Mouse (Mus musculus) c-Kit-negative CD71-positive TER-119-positive erythroid progenitor cells, embryonic 14.5 days (primary cell): ENCODE measurements at regions not wholly inside any gene's neighbourhood (a gene's known extent, or its start where the extent isn't known, plus 50 kb on each side); places are given as distances from the start of the nearest gene placed in this dataset.
A peak's percentile ranks its signal among the peaks of the same experiment; 100 is the strongest.
"Not testable (repeated sequence)": the region's sequence is repeated elsewhere in the genome, so short reads cannot be mapped to it uniquely, and the experiment has no call there.

ENCODE experiments used
- DNase-seq: peaks from one replicate; pipeline ENCODE4 v3.0.0-alpha.2; 2013; ENCODE audit warnings: low read depth, low spot score

DNA sequence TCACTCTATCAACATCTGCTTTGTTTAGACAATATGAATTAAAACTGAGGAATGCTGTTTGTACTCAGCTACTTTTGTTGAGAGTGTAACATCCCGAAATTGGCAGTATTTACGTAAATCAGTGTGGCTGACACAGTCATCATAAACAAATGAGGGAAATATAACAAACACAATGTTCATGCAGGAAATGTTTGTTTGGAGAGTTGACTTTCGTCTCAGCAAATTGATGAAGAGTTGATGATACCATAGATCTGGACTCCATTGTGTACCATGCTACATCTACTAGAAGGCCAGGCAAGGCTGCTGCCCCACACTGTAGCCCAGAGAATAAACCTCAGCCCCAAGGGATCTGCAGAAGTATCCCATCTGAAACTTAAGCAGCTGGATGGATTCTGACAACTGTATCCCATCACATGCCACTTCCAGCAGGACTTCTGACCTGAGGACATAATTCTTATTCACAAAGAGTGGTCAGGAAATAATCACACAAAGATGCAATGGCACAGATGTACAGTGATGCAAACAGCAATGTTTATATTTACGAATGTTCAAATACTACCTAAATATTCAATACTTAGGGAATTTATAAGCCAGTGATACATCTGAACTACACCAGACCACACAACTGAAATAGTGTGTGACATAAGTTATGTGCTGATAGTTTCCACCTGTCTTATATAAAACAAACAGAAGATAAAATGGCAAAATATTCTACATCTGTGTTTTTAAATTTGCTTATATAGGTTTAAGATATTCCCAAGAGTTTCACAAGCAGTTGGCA lies 51.3 kb downstream of the Gm21897 start:
- no peak for DNase-seq

DNA sequence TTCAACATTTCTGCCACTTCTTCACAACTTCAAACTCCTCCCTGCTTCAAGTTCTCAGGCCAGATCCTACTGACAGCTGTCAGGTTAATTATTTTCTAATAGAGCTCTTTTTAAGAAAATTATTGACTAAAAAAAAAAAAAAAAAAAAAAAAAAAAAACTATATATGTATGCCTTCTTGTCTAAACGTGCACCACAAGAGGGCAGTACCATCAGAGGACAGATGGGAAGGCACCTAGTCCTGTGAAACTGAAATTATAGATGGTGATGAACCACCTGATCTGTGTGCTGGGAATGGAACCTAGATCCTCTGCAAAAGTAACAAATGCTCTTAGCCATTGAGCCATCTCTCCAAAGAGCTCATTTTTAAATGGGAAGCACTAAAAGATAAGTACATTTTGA lies 55.6 kb downstream of the Gm21897 start:
- DNase-seq = no peak

DNA sequence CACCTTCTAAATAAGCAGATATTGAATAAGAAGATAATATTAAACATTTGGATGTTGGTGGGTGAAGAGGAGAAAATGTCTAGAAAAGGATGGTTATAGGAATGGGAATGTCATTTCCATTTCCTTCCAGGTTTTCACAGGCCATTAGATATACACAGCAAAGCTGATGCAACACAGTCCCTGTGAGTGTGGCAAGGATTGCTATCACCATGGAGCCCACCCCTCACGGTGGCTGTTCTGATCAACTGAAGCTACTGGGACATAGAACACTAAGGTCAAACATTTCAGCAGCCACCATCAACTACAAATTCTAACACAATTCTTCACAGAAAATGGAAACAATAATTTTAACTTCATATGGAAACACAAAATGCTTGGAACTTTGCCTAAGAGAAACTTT lies 56.7 kb downstream of the Gm21897 start:
- DNase-seq = no peak

DNA sequence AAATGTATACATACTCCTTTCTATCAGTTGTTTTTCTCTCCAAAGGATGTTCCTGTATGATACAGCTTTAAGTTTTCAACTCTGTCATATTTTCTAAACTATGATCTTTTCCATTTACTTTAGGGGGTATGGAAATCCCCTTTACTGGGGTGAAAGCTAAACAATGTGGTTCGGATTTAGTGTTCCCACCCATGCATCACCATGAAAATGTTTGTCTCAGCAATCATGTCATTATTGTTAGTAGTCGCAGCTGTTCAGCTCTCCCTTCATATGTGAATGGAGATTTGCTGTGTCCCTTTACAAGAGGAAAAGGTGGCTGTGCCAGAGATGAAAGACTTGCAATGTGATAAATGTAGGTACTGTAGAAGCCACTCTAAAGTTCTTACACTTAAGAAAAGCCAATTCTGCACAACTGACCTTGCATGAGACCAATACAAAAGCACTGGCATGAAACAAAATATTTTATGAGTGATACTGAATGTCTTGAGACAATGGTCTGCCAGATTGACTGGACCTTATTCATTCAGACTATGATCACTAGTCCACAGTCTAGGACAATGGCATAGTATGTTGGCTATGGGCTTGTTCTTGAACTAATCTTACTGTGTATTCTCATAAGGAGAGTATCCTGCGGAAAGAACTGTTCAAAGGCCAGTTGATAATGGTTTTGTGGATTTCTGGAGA lies 68.4 kb downstream of the Gm21897 start:
- DNase-seq = no peak

DNA sequence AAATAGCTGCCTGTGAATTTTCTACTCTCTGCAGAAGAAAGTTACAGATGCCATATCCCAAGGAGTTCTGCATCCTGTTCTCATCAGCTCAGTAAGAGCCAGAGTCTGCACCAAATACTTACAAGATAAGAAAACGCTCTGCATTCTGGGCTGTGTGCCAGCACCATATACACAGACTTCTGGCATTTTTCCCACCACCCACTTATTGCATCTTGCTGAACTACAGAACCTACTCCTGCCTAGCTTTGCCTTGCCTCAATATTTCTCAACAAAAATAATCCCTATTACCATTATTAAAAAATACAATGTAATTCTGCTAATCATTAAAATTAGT lies 69.0 kb downstream of the Gm21897 start:
- no peak for DNase-seq

DNA sequence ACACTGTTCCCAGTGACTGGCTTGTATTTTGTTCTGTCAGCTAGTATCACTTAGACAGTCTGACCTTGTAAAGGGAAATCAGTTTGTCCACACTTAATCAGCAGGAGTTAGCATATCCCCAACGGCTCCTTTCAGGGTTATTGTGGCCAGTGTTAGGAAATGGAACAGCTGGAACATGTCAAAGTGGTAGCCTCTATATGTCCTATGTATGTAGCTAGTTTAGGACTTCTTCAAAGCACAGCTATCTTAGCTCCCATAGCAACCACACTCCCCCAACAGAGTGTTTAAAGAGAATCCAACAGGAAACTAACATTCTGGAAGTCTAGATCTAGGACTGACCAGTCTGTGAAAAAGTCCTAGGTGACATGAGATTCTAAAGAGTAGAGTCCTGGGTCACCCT lies 72.6 kb downstream of the Gm21897 start:
- DNase-seq = no peak

DNA sequence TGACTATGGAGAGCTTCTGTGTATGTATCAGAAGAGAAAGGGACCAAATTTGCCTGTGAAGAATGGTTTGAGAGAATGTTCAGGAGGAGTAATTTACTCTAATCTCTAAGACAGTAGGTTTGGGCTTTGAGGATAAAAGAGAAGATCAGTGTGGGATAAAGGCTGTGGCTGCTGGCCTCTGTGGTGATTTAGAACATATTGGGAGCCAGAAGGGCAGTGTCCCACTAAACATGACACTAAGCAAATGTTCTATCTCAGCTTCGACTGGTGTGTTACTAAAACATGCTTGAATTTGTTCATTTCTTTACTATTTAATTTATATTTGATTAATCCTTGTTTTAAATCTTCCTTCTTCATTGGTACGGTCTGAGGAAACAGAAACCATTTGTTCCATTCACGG lies 113.1 kb downstream of the Gm21897 start:
- DNase-seq = no peak

DNA sequence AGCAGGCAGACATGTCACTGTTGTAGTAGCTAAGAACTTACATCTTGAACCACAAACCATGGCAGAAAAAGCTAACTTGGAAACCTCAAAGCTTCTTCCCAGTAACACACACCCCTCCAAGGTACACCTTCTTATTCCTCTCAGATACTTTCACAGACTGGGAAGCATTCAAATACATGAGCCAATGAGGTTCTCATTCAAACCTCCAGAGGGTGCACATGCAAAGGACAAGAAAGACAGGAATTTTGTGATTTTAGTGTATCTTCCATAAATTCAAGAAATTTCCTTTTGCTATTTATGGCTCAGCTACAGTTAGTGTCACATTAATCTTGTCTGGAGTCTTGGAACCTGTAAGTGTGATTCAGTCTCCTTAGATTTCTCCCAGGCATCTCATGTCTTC lies 115.4 kb downstream of the Gm21897 start:
- no peak for DNase-seq

DNA sequence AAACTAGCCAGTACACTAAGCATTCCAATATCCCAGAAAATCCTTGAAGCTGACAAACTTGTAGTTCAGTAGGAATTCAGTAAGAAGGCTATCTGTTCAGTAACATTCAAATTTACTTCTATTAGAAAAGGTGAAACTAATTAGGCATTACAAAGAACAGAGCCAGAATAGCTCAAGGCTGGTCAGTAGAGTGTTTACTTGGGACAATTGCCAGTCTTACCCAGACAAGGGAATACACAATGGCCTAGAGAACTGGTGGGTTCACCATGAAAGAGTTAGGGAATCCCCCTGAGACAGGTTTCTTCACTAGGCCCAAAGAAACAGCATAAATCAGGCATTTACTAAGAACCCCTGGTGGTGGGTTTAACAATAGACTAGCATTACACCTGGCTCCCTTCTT lies 145.6 kb downstream of the Gm21897 start:
- DNase-seq = not testable (repeated sequence)

DNA sequence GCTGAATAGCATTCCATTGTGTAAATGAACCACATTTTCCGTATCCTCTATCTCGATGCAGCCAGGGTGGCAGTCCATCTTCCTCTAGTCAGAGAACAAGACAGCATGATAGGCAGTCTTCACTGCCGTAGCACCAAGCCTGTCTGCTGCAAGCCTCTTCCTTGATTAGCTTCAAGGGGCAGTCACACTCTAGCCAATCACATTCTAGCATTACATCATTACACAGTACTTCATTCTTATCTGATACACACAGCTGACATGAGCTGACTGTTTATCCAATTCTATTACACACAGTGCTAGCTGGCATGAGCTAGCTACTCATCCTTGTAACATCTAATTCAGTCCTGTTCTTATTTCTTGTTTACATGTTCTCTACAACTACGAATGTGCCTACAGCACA lies 156.6 kb downstream of the Gm21897 start:
- peak; percentile 5 for DNase-seq

DNA sequence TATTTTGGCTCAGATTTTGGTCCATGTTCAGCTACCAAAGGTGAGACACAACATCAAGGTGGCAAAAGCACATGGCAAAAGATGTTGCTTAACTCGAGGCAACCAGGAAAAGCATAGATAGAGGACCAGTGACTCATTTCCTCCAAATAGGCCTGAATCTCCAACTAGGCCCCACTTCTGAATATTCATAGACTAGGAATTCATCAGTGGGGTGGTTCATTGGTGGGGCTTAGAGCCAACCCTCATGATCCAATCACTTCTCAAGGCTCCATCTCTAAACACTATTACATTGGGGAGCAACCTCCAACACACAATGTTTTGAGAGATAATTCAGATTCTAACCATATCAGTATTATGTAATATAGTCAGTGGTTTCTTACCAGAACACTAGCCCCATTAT lies 161.6 kb downstream of the Gm21897 start:
- no peak for DNase-seq

DNA sequence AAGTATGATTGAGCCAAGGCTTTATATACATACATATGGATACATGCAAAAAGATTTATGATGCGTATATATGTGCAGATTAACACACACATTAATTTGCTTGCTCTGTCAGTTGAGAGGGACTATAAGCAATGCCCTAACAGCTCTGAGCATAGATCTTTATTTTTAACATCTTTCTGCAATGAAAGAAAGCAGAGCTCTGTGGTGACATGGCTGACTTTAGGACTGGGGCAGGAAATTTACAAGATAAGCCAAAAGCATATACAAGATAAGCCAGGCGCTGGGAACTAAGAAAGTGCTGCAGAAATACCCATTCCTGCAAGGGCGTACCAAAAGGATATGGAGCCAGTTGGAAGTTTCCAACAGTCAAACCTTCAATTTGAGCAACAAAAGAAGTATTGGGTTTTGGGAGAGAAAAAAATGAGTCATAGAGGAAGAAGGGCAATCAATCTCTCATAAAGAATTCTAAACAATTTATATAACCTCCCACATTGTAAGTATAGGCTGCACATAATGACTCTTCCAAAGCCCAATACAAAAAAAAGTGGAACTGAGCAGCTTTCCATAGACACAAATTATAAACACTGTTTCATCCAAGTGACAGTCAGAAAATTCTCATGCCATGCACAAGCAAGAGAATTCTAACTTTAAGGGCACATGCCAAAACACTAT lies 174.2 kb downstream of the Gm21897 start:
- no peak for DNase-seq

DNA sequence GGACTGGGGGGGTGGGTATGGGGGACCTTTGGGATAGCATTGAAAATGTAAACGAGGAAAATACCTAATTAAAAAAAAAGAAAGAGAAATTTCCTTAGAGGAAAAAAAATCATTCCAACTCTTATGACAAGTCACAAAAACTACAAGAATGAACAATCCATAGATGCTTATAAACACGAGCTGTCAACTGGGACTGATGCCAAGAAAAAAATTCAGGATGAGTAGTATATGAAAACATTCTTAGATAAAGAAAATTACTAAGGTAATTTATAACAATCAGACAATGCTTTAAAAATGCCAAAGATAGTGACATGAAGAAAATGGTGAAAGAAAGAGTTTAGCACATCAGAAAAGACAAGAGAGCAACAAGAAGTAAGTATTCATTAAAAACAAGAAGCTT lies 176.0 kb downstream of the Gm21897 start:
- no peak for DNase-seq
